Mouse (Mus musculus) left cerebral cortex, adult 18-20 months (tissue): ENCODE results near the gene Gm44805. TPM values are rescaled to one million over a fixed set of nuclear protein-coding genes. Genes with fewer than 3 reads are reported as not detected.
A peak's percentile ranks its signal among the peaks of the same experiment; 100 is the strongest.

ENCODE experiments used
- DNase-seq, 2 experiments: peaks; one replicate each; pipeline ENCODE4 v3.0.0; 2021 to 2022; ENCODE audit warnings: low spot score in 2 of 2, mixed read lengths in 1 of 2
- long read RNA-seq, 2 experiments: library from polyadenylated mRNA; stranded (forward); transcript quantifications; one replicate each; pipeline ENCODE4 v2.0.0; 2021
- total RNA-seq, 2 experiments: library from RNA; stranded (reverse); gene quantifications; 2 replicates each; pipeline ENCODE4 v1.2.3; 2021

The Gm44805 gene
- not detected for total RNA-seq
- long read RNA-seq, experiment 1: 0 reads
- long read RNA-seq, experiment 2: 0 reads

DNA sequence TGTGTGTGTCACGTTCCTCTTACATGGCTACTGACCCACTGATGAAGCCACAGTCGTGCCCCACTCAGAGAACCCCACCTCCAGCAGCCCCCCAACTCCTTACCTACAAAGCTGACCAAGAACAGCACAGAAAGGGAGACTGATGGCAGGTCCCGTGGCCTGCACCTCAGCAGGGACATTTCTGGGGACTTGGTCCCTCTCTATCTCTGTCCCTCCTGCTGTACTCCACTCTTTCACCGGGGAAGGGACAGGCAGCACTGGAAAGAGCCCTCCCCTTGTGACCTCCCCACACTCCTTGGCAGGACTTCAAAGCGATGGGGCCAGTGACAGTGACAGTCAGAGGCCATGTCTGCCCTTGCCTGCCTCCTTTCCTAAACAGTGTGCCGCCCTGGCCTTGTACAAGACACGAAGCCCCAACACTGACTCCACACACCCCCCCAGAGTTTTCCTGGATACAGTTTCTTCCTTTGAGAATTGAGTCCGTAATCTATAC, at the start of gene Gm44805, which contains the start of gene Apoc4:
Gene Gm44805 (minus strand): TSS at position 222 of the 493 bp plus-strand sequence.
Gene Apoc4 (minus strand): TSS at position 278 of the 493 bp plus-strand sequence.
- DNase-seq: no peak

DNA sequence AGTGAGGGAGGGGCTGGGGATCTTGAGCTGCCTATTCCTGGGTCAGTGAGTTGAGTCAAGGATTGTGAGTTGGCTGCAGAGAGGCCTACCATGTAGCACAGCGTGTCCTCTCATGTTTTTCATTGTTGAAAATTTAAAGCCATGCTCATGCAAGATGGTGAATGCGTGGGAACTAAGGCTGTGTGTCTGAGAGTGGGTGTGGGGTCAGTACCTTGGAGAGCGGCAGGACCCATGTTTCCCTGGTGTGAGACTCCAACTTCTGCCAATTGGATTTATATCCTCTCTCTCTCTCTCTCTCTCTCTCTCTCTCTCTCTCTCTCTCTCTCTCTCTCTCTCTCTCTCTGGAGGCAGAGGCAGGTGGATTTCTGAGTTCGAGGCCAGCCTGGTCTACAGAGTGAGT, 45.3 kb upstream of the Gm44805 start:
- DNase-seq: no peak

DNA sequence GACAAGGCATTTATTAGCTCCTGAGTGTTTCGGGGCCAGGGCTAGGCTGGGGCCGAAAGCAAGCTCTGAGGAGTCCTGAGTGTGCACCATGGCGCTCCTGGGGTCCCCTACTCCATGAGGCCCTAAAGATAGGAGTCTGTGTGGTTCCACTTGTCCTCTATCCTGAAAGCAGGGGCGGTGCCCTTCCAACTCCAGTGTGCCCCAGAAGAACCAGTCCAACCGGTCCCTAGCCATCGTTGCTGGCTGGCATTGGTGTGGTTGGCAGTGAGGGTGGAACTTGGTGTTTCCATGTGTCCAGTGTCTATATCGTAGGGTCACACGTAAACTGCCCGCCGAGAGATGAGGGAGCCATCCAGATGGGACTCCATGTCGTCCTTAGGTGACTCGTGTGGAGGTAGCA, 42.9 kb upstream of the Gm44805 start:
- DNase-seq: no peak

DNA sequence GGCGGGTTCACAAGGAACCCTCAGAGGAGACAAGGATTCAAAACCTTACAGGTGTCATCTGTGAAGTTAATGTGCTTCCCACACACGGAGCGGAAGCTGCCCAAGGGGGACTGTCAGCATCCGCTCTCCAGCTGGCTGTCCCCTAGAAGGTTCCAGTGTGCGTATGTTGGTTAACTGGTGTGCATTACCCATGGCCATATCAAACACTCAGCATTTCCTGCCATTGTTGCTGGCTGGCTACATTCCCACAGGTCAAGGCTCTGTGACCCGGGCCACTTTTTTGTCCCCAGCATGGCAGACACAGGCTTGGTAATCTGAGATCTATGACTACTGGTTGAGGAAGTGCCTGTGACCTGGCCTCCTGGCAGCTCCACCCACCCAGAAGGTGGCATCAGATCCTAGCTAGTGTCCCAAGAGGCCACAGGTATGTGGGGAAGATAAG, 41.6 kb upstream of the Gm44805 start:
- no peak for DNase-seq

DNA sequence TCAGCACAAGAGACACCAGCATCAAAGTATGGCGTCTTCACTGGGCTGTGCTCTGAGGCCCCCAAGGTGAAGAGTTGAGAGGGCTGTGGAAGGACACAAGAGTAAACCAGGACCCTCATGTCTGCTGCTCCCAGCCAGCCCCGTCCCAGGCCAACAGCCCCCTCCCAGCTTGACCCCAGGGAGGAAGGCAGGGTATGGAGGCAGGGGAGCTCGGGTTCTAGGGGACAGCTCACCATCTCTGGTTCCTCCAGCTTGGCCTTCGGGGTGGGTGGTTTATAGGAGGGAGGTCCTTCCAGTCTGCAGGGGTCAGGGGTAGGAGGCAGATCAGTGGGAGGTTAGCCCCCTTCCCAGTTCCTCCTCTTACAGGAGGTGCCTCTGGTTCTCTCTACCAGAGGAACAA, 38.0 kb upstream of the Gm44805 start:
- DNase-seq: no peak

DNA sequence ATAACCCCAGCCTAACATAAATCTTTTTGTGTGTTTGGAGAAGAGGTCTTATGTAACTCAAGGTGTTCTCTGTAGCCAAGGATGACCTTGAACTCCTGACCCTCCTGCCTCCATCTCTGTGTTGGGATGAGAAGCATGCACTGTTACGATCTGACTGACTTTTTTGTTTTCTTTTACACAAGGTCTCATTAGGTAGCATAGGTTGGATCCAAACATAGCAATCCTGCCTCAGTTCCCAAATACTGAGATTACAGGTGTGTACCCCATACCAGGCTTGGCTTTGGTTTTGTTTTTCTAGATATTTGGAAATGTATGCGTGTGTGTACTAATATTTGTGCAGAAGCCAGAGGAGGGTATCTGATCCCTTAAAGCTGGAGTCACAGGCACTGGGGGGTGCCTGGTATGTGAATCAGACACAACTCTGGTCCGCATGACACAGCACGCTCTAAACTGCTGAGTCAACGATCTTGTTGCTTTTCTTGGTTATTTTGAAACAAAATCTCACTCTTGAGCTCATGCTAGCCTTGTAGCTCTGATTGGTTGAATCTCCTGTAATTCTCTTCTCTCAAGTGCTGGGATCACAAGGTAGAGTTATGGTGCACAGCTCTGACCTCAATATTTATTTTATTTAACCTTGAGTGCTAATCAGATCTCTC, 37.2 kb upstream of the Gm44805 start:
- no peak for DNase-seq

DNA sequence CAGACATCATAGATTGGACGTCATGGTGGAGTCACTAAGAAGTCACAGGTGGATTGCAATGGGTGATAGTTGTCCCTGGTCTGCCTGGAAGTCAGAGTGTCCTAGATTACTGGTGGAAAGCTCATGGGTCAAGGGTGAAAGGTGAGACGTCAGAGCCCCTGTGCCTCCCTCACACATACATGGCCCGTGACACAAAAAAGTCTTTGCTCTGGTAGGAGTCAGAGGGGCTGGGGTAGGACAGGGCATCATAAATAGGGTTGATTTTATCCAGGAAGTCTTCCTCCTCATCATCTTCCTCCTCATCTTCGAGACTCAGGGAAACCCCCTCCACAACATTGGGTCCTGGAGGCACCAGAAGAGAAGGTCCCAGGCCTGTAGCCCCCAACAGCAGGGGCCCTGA, 36.1 kb upstream of the Gm44805 start:
- no peak for DNase-seq

DNA sequence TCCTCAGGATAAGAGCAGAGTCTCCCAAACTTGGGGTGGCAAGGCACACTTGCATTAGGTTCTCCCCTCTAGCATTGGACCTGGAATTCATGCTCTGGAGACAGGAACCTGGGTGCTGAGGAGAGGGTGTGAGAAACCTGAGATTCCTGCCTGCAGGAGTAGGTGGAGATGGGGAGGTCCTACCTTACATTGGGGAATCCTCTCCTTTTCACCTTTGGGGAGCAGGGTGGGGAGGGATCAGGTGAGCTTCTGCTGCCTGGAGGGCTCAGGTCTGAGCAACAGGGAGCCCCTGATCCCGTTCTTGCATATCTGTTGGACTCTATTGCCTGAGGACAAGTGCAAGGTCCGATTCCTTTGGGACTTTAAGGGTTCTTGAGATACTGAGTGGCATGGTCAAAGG, 35.6 kb upstream of the Gm44805 start:
- no peak for DNase-seq

DNA sequence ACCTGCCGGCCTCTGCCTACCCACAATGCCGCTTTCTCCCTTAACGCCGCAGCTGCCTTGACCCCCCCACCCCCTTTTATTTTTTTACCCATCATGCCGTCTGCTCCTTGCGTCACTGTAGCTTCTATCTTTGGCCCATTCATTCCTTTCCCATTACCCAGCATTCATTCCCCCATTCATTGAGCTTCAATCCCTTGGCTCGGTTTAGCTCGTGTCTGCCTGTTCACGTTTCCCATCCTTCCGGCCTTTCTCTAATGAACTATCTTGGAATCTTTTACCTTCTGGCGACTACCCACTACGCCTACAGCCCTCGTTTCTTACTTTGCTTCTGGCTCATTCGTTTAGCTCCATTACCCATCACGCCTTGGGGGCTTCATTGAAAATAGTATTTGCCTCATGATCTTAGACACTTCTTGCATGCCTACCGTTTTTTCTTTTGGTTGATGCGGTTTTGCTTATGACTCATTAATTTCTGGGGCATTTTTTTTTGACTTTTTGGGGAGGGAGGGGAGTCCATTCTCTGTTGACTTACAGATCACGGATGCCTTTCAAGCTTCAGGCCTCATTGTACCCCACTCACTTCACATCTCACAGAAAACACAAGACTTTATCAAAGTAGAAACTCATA, 34.9 kb upstream of the Gm44805 start:
- no peak for DNase-seq

DNA sequence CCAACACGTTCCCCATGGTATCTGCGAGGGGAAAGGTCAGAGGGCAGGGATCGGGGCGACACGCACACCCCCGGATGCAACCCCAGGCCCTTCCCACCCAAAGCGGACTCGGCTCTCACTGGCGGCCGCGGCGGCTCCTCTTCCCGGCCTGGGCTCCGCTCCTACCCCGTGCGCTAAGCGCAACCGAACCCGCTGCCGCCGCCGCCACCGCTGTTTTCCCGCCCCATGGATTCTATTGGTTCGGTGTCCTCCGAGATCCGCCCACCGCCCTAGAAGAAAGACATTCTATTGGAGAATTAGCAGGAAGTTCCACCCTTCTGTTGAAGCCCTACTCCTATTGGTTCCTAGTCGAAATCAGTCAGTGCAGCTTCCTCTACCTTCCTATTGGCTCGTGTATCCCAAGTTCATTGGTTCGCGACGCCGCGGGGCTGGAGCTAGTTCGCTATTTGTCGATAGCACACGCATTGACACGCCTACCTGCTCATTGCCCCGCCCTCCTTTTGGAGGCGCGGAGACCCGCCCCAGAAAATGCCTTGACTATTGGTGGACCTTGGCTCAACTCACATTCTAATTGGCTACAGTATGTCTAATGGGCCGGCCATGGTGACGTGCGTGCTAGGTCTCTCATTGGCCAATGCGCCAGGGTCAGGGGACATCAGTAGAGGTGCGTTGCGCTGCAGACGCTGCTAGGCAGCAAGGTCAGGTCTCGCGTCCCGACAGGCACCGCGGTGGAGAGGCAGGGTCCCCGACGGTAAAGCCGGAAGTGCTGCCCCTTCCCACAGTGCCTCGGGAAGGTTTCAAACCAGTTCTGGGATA, 34.2 kb upstream of the Gm44805 start, which contains the start of gene Tomm40:
Gene Tomm40 (minus strand): TSS at position 200 of the 816 bp plus-strand sequence.
- peak; percentile 98 to 99 for DNase-seq

DNA sequence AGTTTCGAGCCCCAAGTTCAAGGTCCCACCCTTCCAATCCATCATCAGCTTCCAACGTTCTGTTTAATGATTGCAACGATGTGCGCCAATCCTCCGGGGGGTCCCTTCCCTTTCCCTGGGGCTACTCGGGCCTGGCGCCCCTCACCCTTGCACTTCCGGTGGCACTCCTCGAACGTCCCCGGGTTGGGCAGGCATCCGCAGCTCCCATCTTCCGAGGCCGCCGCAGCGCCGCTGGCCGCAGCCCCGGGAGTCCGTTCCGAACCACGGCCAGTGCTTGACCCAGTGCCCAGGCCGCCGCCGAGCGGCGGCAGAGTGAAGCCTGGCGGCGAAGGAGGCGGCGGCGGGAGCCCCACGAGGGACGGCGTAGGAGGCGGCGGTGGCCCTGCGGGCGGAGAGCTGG, 33.6 kb upstream of the Gm44805 start:
- no peak for DNase-seq

DNA sequence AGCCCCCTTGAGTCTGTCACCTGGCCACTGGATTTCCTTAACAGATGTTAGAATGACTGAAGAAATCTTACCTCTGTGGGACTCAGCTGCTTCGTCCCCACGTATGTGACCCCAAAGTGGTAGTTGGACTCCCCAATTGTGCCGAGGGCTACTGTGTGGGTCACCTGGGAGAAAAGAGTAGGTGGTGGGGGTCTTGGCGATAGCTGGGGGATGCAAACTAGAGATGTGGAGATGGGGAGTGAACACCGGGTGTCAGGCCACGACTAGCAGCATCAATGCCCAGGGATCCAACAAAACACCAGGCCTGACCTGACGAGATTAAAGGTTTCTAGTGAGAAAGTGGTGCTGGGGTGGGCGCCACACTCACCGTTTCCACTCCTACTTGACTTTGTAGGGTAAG, 32.4 kb upstream of the Gm44805 start:
- no peak for DNase-seq

DNA sequence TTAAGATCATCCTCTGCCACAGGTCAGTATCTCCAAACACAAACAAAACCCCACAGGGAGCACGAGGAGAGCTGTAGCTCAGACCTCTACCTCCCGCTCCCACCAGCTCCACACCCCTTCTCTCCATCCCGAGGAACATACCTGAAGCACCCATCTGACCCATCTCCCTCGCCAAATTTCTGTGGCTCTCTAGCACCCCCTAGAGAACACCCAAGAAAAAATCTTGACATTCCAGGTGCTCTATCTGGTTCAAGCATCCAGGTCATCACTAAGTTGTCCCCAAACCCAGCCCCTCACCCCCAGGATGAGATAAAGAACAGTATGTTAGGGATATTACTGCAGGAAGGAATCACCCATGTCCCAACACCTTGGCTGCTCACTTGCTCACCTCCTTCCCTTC, 32.0 kb upstream of the Gm44805 start:
- DNase-seq: no peak

DNA sequence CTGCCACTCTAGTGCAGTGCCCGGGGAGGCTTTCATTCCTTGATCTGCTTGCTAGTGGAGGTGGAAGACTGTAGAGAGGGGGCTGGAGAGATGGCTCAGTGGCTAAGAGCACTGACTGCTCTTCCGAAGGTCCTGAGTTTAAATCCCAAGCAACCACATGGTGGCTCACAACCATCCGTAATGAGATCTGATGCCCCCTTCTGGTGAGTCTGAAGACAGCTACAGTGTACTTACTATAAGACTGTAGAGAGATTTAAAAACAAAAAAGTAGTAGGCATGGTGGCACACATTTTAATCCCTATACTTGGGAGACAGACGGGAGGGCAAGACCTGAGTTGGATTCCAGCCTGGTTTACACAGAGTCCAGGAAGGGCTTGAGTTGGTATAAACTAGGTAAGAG, 31.2 kb upstream of the Gm44805 start:
- no peak for DNase-seq

DNA sequence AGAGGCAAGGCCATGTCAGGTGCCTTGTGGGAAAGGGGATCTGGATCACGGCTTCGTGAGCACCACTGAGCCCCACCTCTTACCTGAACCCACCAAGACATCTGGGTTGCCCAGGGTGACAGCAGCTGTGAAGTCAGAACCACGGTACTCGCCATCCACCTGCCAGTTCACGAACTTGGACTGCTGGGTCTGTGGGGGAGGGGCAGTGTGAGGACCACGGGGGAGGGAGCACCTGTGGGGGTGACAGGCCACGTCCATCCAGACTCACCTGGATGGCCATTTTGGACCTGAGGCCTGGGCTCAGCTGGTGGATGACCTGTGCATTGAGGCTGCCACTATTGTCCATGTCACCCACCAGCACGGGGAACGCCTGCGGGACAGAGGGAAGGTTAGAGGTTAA, 29.4 kb upstream of the Gm44805 start:
- no peak for DNase-seq

DNA sequence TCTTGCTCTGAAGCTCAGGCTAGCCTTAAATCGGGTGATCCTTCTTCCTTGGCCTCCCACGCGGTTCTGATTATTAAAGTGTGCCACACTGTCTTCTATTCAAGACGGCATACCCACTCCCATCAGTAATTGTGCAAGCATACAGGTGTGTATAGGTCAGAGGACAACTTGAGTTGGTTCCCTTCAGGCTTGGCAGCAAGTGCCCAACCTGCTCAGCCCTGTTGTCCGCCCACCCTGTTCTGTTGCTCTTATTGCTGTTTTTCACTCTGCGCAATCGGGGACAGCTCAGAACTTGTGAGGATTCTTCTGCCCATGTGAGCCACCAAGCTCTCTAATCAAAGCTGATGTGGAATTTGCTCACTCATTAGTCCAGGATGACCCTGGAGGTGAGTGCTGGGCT, 24.0 kb upstream of the Gm44805 start:
- DNase-seq: no peak

DNA sequence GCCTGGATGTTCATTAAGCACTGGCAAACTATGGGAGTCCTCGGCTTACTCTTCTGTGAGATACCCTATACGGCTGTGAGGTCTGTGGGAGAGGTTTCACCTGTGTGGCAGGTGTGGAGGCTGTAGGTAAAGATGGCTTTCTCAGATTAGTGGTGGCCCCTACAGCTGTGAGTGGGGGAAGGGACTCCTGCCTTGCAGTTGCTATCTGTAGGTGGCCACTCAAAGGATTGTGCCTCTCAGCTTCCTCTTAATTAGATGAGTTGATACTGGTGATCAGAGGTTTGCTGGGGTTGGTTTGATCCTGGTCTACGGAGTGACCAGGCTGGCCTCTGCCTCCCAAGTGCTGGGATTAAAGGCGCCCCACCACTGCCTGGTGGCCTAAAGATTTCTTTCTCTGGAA, 23.3 kb upstream of the Gm44805 start:
- no peak for DNase-seq

DNA sequence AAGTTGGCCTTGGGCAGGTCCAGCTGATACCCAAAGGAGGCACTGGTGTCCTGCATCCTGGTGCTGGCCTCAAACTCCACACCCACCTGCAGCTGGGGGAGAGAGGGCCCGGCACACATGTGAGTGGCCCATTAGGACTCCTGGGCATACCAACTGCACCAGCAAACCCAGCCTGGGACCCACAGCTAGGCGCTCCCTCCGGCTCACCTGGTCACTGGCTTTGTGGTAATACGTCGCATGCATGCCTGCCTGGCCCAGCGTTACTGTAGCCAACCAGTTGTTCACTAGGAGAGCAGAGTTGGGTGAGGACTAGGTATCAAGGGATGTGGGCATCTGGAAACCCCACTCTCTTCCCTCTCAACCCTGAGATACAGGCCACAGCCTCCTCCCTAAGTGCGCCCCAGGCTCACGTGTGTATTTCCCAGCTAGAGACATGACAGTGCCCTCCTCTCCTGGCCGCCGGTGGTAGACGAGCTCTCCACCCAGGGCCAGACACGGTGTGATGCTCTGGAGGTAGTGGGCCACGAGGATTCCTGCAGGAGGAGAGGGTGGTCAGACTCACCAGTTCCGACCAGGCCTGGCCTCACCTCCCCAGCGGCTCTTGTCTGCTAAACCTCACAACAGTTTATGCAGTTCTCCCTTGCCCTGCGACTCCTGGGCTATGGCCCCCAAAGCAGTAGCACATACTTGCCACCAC, 21.8 kb upstream of the Gm44805 start:
- no peak for DNase-seq

DNA sequence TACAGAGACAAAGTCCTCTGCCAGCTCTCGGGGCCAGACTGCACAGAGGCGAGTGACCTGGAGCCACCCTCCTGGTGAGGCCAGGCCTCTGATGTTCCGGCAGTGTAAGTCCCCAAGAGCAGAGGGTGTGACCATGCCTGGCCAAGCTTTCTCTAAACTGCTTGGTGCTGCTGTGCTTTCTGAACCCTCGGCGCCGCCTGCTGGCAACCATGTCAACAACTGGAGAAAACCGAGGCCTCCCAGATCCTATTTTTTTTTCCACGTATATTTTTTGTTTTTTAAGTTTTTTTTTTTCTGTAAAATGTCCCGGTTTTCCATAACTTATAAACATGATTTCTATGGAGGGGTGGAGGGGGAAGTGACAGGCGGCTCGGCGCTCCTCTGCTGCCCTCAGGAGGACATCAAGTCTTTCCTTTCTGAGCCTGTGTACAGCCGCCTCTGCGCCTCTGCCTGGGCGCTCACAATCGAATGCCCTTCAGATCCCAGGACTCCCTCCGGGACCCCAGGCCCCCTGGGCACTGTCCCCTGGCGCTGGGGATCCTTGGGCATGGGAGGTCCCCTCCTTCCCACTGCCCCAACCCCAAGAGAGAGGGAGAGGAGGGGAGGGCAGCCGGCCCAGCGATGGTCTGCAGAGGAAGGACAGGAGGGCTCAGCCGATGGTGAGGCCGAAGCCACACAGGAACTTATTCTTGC, 20.0 kb upstream of the Gm44805 start:
- DNase-seq: peak; percentile 63 to 64

DNA sequence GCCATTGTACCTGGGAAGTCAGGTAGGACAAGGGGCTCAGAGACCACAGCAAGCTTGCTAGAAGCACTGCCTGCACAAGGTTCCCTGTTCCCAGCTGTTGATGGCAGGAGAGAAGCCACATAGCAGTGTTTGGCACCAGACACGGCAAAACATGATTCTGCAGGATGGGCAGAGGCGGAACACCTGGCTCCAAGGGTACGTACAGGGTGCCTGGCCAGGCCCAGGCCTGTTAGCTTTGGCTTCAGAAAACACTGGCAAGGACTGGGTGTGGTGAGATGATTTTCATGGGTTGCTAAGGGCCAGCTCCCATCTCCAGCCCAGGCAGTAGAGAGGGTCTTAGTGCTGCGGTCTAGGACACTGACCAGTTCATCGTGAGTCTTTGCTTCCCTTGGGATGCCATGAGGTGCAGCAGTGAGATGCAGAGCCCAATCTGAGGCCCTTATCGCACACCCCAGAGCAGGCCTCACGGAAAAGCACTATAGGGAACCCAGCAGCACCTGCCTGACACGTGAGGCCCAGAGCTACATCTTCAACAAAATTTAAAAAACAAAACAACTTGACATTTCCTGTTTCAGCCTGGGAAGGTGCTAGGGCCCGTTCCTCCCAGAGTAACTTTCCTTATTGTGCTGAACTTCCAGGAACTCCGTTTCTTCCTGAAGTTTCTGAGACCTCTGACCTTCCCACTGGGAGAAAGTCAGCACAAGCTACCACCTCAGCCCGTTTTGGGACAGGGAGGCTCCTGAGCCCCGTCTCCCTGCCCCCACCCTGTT, 19.3 kb upstream of the Gm44805 start:
- DNase-seq: no peak
